Mouse (Mus musculus) heart, embryonic 10.5 days (tissue): ENCODE results near the gene Fbxo2. TPM values are rescaled to one million over a fixed set of nuclear protein-coding genes. Genes with fewer than 3 reads are reported as not detected.

ENCODE experiments used
- DNase-seq: peaks from one replicate; pipeline ENCODE4 v3.0.0-alpha.2; 2017; ENCODE audit warnings: low spot score
- H3K27ac ChIP-seq: fragments of 300-500 bp; sonication (generic); 2 replicates; pipeline ENCODE4 v1.5.1; 2016; ENCODE audit warnings: mild to moderate bottlenecking
- H3K27me3 ChIP-seq: fragments of 300-500 bp; sonication (generic); 2 replicates; pipeline ENCODE4 v1.6.1; 2016; ENCODE audit warnings: mild to moderate bottlenecking; ENCODE audit not compliant: poor library complexity, insufficient read depth, severe bottlenecking
- H3K36me3 ChIP-seq: fragments of 300-500 bp; sonication (generic); 2 replicates; pipeline ENCODE4 v1.6.1; 2016; ENCODE audit warnings: mild to moderate bottlenecking, moderate library complexity
- H3K4me1 ChIP-seq: fragments of 300-500 bp; sonication (generic); 2 replicates; pipeline ENCODE4 v1.6.1; 2016; ENCODE audit warnings: mild to moderate bottlenecking
- H3K4me3 ChIP-seq: fragments of 300-500 bp; sonication (generic); 2 replicates; pipeline ENCODE4 v1.5.1; 2016; ENCODE audit warnings: mild to moderate bottlenecking, moderate library complexity
- H3K9me3 ChIP-seq: fragments of 300-500 bp; sonication (generic); 2 replicates; pipeline ENCODE4 v1.6.1; 2016; ENCODE audit warnings: mild to moderate bottlenecking, moderate library complexity
- WGBS: fragments of 180-500 bp; shearing (Covaris S2); methylation state at CpG from one replicate; pipeline ENCODE4 v1.1.7; 2016; 5-methylcytosine and 5-hydroxymethylcytosine counted together
- polyA plus RNA-seq: library from polyadenylated mRNA; unstranded; fragments of >200 nt; fragmentation: Nextera tagmentation; extraction: Ambion mirVana; gene quantifications from 2 replicates; pipeline ENCODE4 v1.2.1, GENCODE M21; 2016

Gene Fbxo2
- polyA plus RNA-seq, 1 experiment from 2014 or later, result 0.67 TPM

- WGBS, result 35% methylated on average over 3 of the region's 3 CpGs
- H3K4me1 ChIP-seq, result peaks cover 20% of the 10 kb centered on the region
- H3K9me3 ChIP-seq, result no peaks in the 10 kb centered on the region
- H3K36me3 ChIP-seq, result peaks cover 36% of the 10 kb centered on the region
- peak overlapping the region; percentile 85 for H3K4me3 ChIP-seq
- peak overlapping the region; percentile 93 for H3K27ac ChIP-seq
- no peaks in the 10 kb centered on the region for H3K27me3 ChIP-seq
- DNase-seq, result no peak
Observed at GRCm38 (mm10) chr4:148150953-148151266, 9.5 kb upstream of the Fbxo2 start.

- peaks cover 36% of the 10 kb centered on the region for H3K36me3 ChIP-seq
- peaks cover 20% of the 10 kb centered on the region for H3K4me1 ChIP-seq
- H3K27ac ChIP-seq, result peak within 1 kb of the TSS; percentile 93
- peak within 1 kb of the TSS; percentile 85 for H3K4me3 ChIP-seq
- peak; percentile 95 for DNase-seq
- no peaks in the 10 kb centered on the region for H3K9me3 ChIP-seq
- no peaks in the 10 kb centered on the region for H3K27me3 ChIP-seq
- WGBS, result under 1% methylated on average over 66 of the region's 67 CpGs
Observed at GRCm38 (mm10) chr4:148151267-148152168, 8.9 kb upstream of the Fbxo2 start, which contains the start of gene Fbxo6. TSS of gene Fbxo6 (minus strand) at chr4:148152140.

GRCm38 (mm10) chr4:148152547-148152946 lies 7.9 kb upstream of the Fbxo2 start:
- DNase-seq, result no peak

DNA sequence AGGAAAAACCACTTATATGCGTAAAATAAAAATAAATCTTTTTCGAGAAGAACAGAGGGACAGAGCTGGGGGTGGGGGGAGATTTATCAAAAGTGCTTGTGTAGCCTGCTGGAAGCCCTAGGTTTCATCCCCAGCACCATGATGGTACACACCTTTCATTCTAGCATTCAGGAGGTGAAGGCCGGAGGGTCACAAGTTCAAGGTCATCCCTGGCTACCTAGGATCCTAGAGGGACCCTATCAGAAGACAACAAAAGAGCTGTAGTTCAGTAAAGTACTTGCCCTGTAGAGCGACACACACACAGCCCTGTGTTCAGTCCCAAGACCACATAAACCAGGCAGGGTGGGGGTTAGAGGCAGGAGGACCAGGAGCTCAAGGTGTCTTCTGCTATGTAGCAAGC lies 6.4 kb upstream of the Fbxo2 start:
- Histone ChIP-seq H3K36me3 (peaks cover 30% of the 10 kb centered on the region), H3K4me1 (peaks cover 22% of the 10 kb centered on the region), H3K9me3 (no peaks in the 10 kb centered on the region), H3K4me3 (no peak overlapping the region), H3K27ac (no peak overlapping the region), H3K27me3 (peaks cover 14% of the 10 kb centered on the region; the same call in 1 of the 2 replicates)
- no peak for DNase-seq
- 86% methylated on average over 4 of the region's 4 CpGs for WGBS

More at GRCm38 (mm10) chr4:148152547-148152946, 7.9 kb upstream of the Fbxo2 start:
- H3K36me3 ChIP-seq, result peaks cover 35% of the 10 kb centered on the region
- H3K4me3 ChIP-seq, result no peak overlapping the region
- H3K27ac ChIP-seq, result no peak overlapping the region
- no peaks in the 10 kb centered on the region for H3K9me3 ChIP-seq
- no peaks in the 10 kb centered on the region for H3K27me3 ChIP-seq
- H3K4me1 ChIP-seq, result peaks cover 14% of the 10 kb centered on the region
- WGBS, result 72% methylated on average over 5 of the region's 5 CpGs

GRCm38 (mm10) chr4:148154982-148155381 lies 5.4 kb upstream of the Fbxo2 start:
- WGBS, result 55% methylated on average over 3 of the region's 3 CpGs
- H3K36me3 ChIP-seq, result peaks cover 30% of the 10 kb centered on the region

GRCm38 (mm10) chr4:148158436-148159348 lies 1.7 kb upstream of the Fbxo2 start:
- H3K27ac ChIP-seq, result peak overlapping the region; percentile 90

More at GRCm38 (mm10) chr4:148154982-148155381, 5.4 kb upstream of the Fbxo2 start:
- no peak for DNase-seq
- Histone ChIP-seq H3K27me3 (peaks cover 15% of the 10 kb centered on the region; the same call in 1 of the 2 replicates), H3K27ac (no peak overlapping the region), H3K4me3 (no peak overlapping the region), H3K4me1 (peaks cover 24% of the 10 kb centered on the region), H3K9me3 (no peaks in the 10 kb centered on the region)

GRCm38 (mm10) chr4:148159544-148160435 lies 631 bp upstream of the Fbxo2 start:
- DNase-seq, result peak; percentile 98
- Histone ChIP-seq H3K9me3 (no peaks in the 10 kb centered on the region), H3K4me3 (peak overlapping the region; percentile 80), H3K36me3 (peaks cover 16% of the 10 kb centered on the region), H3K27me3 (peaks cover 63% of the 10 kb centered on the region), H3K27ac (peak overlapping the region; percentile 90), H3K4me1 (peaks cover 47% of the 10 kb centered on the region)
- under 1% methylated on average over 55 of the region's 55 CpGs for WGBS

More at GRCm38 (mm10) chr4:148158436-148159348, 1.7 kb upstream of the Fbxo2 start:
- DNase-seq, result no peak
- H3K9me3 ChIP-seq, result no peaks in the 10 kb centered on the region
- H3K4me1 ChIP-seq, result peaks cover 36% of the 10 kb centered on the region
- H3K27me3 ChIP-seq, result peaks cover 52% of the 10 kb centered on the region
- 28% methylated on average over 27 of the region's 27 CpGs for WGBS
- peak overlapping the region; percentile 80 for H3K4me3 ChIP-seq
- H3K36me3 ChIP-seq, result peaks cover 23% of the 10 kb centered on the region

DNA sequence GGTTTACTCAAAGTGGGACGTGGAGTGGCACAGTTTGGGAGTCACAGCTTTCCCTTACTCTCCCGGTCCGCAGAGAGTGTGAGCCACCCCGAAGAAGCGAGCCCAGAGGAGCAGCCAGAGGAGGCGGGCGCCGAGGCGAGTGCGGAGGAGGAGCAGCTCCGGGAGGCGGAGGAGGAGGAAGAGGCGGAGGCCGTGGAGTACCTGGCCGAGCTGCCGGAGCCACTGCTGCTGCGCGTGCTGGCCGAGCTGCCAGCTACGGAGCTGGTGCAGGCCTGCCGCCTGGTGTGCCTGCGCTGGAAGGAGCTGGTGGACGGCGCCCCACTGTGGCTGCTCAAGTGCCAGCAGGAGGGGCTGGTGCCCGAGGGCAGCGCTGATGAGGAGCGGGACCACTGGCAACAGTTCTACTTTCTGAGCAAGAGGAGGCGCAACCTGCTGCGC lies 3.6 kb downstream of the Fbxo2 start:
- Histone ChIP-seq H3K36me3 (no peaks in the 10 kb centered on the region), H3K4me1 (peaks cover 56% of the 10 kb centered on the region), H3K27ac (no peak overlapping the region), H3K9me3 (no peaks in the 10 kb centered on the region), H3K27me3 (peaks cover 87% of the 10 kb centered on the region), H3K4me3 (peak overlapping the region; percentile 50)
- DNase-seq, result peak; percentile 86
- 0% methylated on average over 29 of the region's 29 CpGs for WGBS

GRCm38 (mm10) chr4:148164461-148164860 lies 4.0 kb downstream of the Fbxo2 start:
- H3K36me3 ChIP-seq, result no peaks in the 10 kb centered on the region
- peaks cover 90% of the 10 kb centered on the region for H3K27me3 ChIP-seq
- H3K9me3 ChIP-seq, result no peaks in the 10 kb centered on the region
- peaks cover 54% of the 10 kb centered on the region for H3K4me1 ChIP-seq
- no peak for DNase-seq
- peak overlapping the region; percentile 50 for H3K4me3 ChIP-seq
- 1% methylated on average over 16 of the region's 16 CpGs for WGBS
- H3K27ac ChIP-seq, result no peak overlapping the region

GRCm38 (mm10) chr4:148165551-148165950 lies 5.1 kb downstream of the Fbxo2 start:
- Histone ChIP-seq H3K9me3 (no peaks in the 10 kb centered on the region), H3K27ac (no peak overlapping the region), H3K4me3 (no peak overlapping the region), H3K27me3 (peaks cover 94% of the 10 kb centered on the region), H3K36me3 (no peaks in the 10 kb centered on the region), H3K4me1 (peaks cover 48% of the 10 kb centered on the region)
- DNase-seq, result no peak
- 11% methylated on average over 17 of the region's 17 CpGs for WGBS

DNA sequence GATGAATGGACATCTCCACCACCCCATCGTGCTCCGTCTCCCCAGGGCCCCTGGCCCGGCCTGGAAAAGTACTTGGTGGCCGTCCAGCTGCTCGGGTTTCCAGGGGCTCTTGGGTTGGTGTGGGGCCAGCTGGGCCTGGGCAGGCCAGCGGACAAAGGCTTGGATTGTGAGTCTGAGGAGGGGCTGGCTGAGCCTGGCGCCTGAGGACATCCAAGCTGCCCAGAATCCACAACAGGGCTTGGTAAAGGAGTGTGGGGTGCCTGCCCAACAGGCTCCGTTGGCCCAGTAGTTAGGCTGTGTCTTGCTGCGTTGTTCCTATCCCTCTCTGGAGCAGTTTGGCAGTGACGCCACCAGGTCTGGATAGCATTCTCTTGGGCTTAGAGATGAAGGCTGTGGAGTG lies 6.0 kb downstream of the Fbxo2 start:
- Histone ChIP-seq H3K27ac (no peak overlapping the region), H3K36me3 (no peaks in the 10 kb centered on the region), H3K27me3 (peaks cover 93% of the 10 kb centered on the region), H3K9me3 (no peaks in the 10 kb centered on the region), H3K4me1 (peaks cover 39% of the 10 kb centered on the region), H3K4me3 (peak overlapping the region; percentile 12; the same call in 1 of the 2 replicates)
- no peak for DNase-seq
- WGBS, result 10% methylated on average over 10 of the region's 10 CpGs

- Histone ChIP-seq H3K4me3 (peak overlapping the region; percentile 12; the same call in 1 of the 2 replicates), H3K9me3 (no peaks in the 10 kb centered on the region), H3K4me1 (peaks cover 39% of the 10 kb centered on the region), H3K36me3 (no peaks in the 10 kb centered on the region), H3K27me3 (peaks cover 93% of the 10 kb centered on the region), H3K27ac (no peak overlapping the region)
- 19% methylated on average over 4 of the region's 4 CpGs for WGBS
- no peak for DNase-seq
Observed at GRCm38 (mm10) chr4:148166986-148167385, 6.6 kb downstream of the Fbxo2 start.
